Mouse (Mus musculus): ENCODE data around the gene Glcci1.

DNA sequence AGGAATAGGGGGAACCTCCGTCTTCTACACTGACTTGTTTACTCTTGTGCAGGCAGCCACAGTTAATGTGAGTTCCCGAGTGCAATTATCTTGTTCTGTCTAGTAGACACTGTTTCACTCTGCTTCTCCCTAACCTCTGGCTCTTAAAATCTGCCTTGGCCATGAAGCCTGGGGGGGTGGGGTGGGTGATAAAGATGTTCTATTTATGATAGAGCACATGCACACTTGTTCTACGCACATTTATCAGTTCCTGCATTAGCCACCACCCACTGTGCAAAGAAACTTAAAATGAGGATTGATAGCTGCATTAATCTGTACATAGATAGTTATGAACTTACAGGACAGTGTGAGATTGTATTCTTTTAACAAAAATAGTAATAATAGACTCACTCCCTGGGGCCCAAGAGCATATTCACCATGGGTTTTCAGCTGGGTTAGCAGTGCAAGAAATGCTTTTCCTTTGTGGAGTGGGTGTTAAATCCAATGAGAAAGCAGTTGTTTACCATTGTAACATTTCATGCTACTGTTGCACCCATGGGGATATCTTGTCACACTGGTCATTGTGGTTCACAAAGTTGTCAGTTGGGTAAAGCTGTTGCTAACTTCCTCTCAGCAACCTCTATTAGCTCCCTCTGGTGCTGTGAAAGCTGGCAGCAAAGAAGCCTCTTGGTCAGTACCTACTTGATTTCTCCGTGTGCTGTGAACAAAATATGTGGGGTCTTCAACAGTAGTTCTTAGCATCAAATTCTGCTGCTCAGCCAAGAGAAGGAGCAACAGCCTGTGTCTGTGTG, 21.9 kb downstream of the Glcci1 start:
- TF ChIP-seq CTCF (IDR thresholded peaks at IDR 0.05; ENCODE audit: borderline replicate concordance, control insufficient read depth, extremely low read depth, insufficient read depth, low read length, poor library complexity), result no peak
- TF ChIP-seq POLR2A (IDR thresholded peaks at IDR 0.05; ENCODE audit: control insufficient read depth, extremely low read depth, insufficient read depth, low read length, poor library complexity), result no peak
